Comparison of ENCODE assay signal across 26 mouse cellular contexts in the genomic region with DNA sequence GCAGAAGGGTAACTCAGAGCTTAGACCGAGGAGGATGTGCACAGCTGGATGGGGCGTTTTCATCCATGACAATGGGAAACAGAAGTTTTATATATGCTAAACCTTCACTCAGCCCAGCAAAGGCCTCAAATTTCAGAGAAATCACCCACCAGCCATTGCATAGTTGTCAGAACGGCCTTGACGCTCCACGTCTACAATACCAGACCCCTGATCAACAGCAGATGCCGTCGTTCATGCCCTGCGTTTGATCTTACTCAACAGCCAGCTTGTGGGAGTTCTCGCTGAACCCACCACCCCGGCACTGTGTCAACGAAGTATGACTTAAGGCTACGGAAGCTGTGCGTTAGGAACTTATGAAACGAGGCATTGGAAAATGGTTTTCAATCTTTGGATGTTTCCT. TPM values are rescaled to one million over a fixed set of nuclear protein-coding genes. Genes with fewer than 3 reads are reported as not detected.
DNase-seq lines count a peak whose midpoint lies in the region; ATAC-seq and TF ChIP-seq lines count a peak whose summit lies in the region.
"Had no signal": no experiment of that assay in that cellular context is flagged by ENCODE, and none has a peak within 500 bp of the region (broad histone marks: within the 10 kb centered on the region; RNA-seq: fewer than 3 reads in every experiment).

No protein-coding gene starts in this region.

- no peak overlapping the region for H3K4me2 ChIP-seq in embryonic facial prominence, embryonic 11.5 days (ENCODE audit: low read depth, low read length)
- no peak overlapping the region for H3K4me2 ChIP-seq in embryonic facial prominence, embryonic 15.5 days (replicated peaks)
- no peak overlapping the region for H3K4me2 ChIP-seq in limb, embryonic 14.5 days (replicated peaks; ENCODE audit: low read depth, low read length, severe bottlenecking)
- H3K4me2 ChIP-seq: forebrain, embryonic 15.5 days; heart, embryonic 11.5 days; heart, embryonic 15.5 days; hindbrain, embryonic 15.5 days had no signal

- no peak for TF ChIP-seq POLR2A in limb, embryonic 14.5 days (IDR thresholded peaks at IDR 0.05; ENCODE audit: borderline replicate concordance, extremely low read depth, insufficient read depth, insufficient read length)

- no peak overlapping the region for H3K27ac ChIP-seq in embryonic facial prominence, embryonic 11.5 days (replicated peaks; ENCODE audit: low read depth, low read length)
- no peak overlapping the region for H3K27ac ChIP-seq in embryonic facial prominence, embryonic 15.5 days (replicated peaks)
- H3K27ac ChIP-seq in limb, embryonic 14.5 days (replicated peaks; ENCODE audit: low read depth, low read length), result no peak overlapping the region
- H3K27ac ChIP-seq: forebrain, embryonic 10.5 days; forebrain, embryonic 15.5 days; heart, adult 2 months; heart, embryonic 15.5 days; hindbrain, embryonic 10.5 days; hindbrain, embryonic 15.5 days had no signal

- no peaks in the 10 kb centered on the region for H3K36me3 ChIP-seq in embryonic facial prominence, embryonic 11.5 days (replicated peaks; ENCODE audit: control insufficient read depth, insufficient read depth, low read depth, low read length)
- H3K36me3 ChIP-seq in embryonic facial prominence, embryonic 15.5 days, result no peaks in the 10 kb centered on the region
- no peaks in the 10 kb centered on the region; the same call in 1 of the 2 replicates for H3K36me3 ChIP-seq in limb, embryonic 14.5 days (ENCODE audit: control insufficient read depth, insufficient read depth, low read length)
- H3K36me3 ChIP-seq: forebrain, embryonic 15.5 days; G1E had no signal

- WGBS in embryonic facial prominence, embryonic 11.5 days, result 59% methylated on average over 14 of the region's 14 CpGs
- 35% methylated on average over 14 of the region's 14 CpGs for WGBS in embryonic facial prominence, embryonic 15.5 days
- WGBS in limb, embryonic 14.5 days, result 30% methylated on average over 14 of the region's 14 CpGs

- no peaks in the 10 kb centered on the region for H3K9me3 ChIP-seq in embryonic facial prominence, embryonic 11.5 days (replicated peaks; ENCODE audit: control insufficient read depth, low read length)
- no peaks in the 10 kb centered on the region for H3K9me3 ChIP-seq in embryonic facial prominence, embryonic 15.5 days (replicated peaks)
- no peaks in the 10 kb centered on the region for H3K9me3 ChIP-seq in limb, embryonic 14.5 days (ENCODE audit: control insufficient read depth, low read length)
- H3K9me3 ChIP-seq: forebrain, embryonic 10.5 days; forebrain, embryonic 15.5 days; G1E; heart, embryonic 15.5 days; hindbrain, embryonic 10.5 days; hindbrain, embryonic 15.5 days had no signal

- H3K27me3 ChIP-seq in embryonic facial prominence, embryonic 11.5 days (ENCODE audit: control insufficient read depth, insufficient read depth, low read length), result no peaks in the 10 kb centered on the region
- no peaks in the 10 kb centered on the region for H3K27me3 ChIP-seq in embryonic facial prominence, embryonic 15.5 days
- no peaks in the 10 kb centered on the region; the same call in 1 of the 2 replicates for H3K27me3 ChIP-seq in limb, embryonic 14.5 days (ENCODE audit: control insufficient read depth, insufficient read depth, low read length)
- H3K27me3 ChIP-seq: forebrain, embryonic 15.5 days; heart, embryonic 15.5 days; hindbrain, embryonic 15.5 days had no signal

- peak; percentile 65; the same call in 1 of the 2 replicates for ATAC-seq in embryonic facial prominence, embryonic 11.5 days (replicated peaks; ENCODE audit: insufficient number of reproducible peaks, low FRiP score, low TSS enrichment, low read depth)
- peak; percentile 44; the same call in 1 of the 2 replicates for ATAC-seq in embryonic facial prominence, embryonic 15.5 days (ENCODE audit: insufficient number of reproducible peaks, low FRiP score, low TSS enrichment, low read depth)
- ATAC-seq in limb, embryonic 14.5 days (ENCODE audit: low FRiP score, low read depth), result no peak
- ATAC-seq: activated CD4-positive, CD25-positive, alpha-beta regulatory T cell, adult 4 months; CD4-positive, CD25-positive, alpha-beta regulatory T cell, adult 4 months; forebrain, embryonic 15.5 days; intestine, embryonic 16.5 days had no signal

- no peaks in the 10 kb centered on the region for H3K4me1 ChIP-seq in embryonic facial prominence, embryonic 11.5 days (ENCODE audit: control insufficient read depth, insufficient read depth, low read length)
- H3K4me1 ChIP-seq in embryonic facial prominence, embryonic 15.5 days, result no peaks in the 10 kb centered on the region
- peaks cover 24% of the 10 kb centered on the region for H3K4me1 ChIP-seq in limb, embryonic 14.5 days (ENCODE audit: control insufficient read depth, insufficient read depth, low read length)
- H3K4me1 ChIP-seq: hindbrain, embryonic 10.5 days; hindbrain, embryonic 15.5 days had no signal

- H3K9ac ChIP-seq in embryonic facial prominence, embryonic 11.5 days (replicated peaks; ENCODE audit: low read length), result no peak overlapping the region
- no peak overlapping the region for H3K9ac ChIP-seq in embryonic facial prominence, embryonic 15.5 days
- no peak overlapping the region for H3K9ac ChIP-seq in limb, embryonic 14.5 days (ENCODE audit: low read depth, low read length, severe bottlenecking)
- H3K9ac ChIP-seq: forebrain, embryonic 15.5 days; heart, embryonic 15.5 days; hindbrain, embryonic 15.5 days had no signal

- H3K4me3 ChIP-seq in embryonic facial prominence, embryonic 11.5 days (ENCODE audit: low read depth, low read length), result no peak overlapping the region
- no peak overlapping the region for H3K4me3 ChIP-seq in embryonic facial prominence, embryonic 15.5 days (replicated peaks)
- no peak overlapping the region for H3K4me3 ChIP-seq in limb, embryonic 14.5 days (replicated peaks; ENCODE audit: low read length)
- H3K4me3 ChIP-seq: erythroblast, embryonic 14.5 days; forebrain, embryonic 10.5 days; forebrain, embryonic 15.5 days; heart, adult 2 months; heart, embryonic 15.5 days; hindbrain, embryonic 10.5 days; hindbrain, embryonic 15.5 days had no signal

- peak; percentile 24 for DNase-seq in embryo, embryonic 10.5 days (ENCODE audit: low spot score)
- DNase-seq in embryo, embryonic 9.5 days (ENCODE audit: extremely low spot score), result no peak
- DNase-seq in embryonic facial prominence, embryonic 11.5 days (ENCODE audit: low spot score), result peak; percentile 78
- DNase-seq in limb, embryonic 14.5 days (ENCODE audit: low spot score), result peak; percentile 20
- no peak for DNase-seq in retina, postnatal 1 day
- DNase-seq in spleen, postnatal 10 days (ENCODE audit: low spot score in 2 of 2), result no peak
- DNase-seq: adrenal gland, postnatal 14 days; B cell, adult 2 months; cerebellum, adult 18-20 months; cerebellum, adult 9-11 months; cerebellum, postnatal 36 days; gastrocnemius, postnatal 10 days; heart, adult 2 months; heart, postnatal 14 days had no signal

RNA-seq across cellular contexts. Expression of a gene that starts 30.9 kb away (rescaled TPM):
- polyA plus RNA-seq in embryonic facial prominence, embryonic 11.5 days (2014; fragmentation: Nextera tagmentation; extraction: Ambion mirVana), result 7.7 and 7.8 TPM in 2 replicates
- polyA plus RNA-seq in embryonic facial prominence, embryonic 15.5 days (2015; fragmentation: Nextera tagmentation; extraction: Ambion mirVana), result 2.6 and 2.7 TPM in 2 replicates
- polyA plus RNA-seq in limb, embryonic 14.5 days (2012; rRNA removed), result 2.1 and 2.5 TPM in 2 replicates
- 3.6 and 4.0 TPM in 2 replicates for polyA plus RNA-seq in limb, embryonic 14.5 days (2014; fragmentation: Nextera tagmentation; extraction: Ambion mirVana)

Comparison
In these comparisons a context has a peak if more than half of its experiments do, and no peak if none do; other contexts are left out.
1. DNase-seq: peak in embryo, embryonic 10.5 days (single experiment), embryonic facial prominence, embryonic 11.5 days (single experiment) and limb, embryonic 14.5 days (single experiment); none in embryo, embryonic 9.5 days (single experiment), retina, postnatal 1 day (single experiment) and spleen, postnatal 10 days (0 of 2).